Mouse (Mus musculus): ENCODE measurements at regions not wholly inside any gene's neighbourhood (a gene's known extent, or its start where the extent isn't known, plus 50 kb on each side); places are given as distances from the start of the nearest gene placed in this dataset.

DNA sequence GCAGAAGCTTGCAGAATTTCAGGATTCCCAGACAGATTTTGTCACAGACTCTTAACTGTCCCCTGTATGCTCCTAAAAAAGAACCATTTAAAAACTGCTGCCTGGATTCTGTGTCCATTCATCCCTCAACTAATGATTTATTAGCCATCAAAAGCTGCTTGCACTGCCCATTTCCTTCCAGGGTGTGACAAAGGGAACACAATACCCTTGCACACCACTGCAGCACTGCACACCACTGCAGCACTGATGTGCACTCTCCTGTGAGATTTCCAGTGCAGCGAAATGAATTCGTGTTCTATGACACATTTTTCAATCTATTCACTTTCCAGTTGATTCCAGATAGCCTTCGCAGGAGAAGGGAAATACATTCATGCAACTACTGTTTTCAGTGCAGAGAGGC, 555.0 kb upstream of the Adamts5 start:
- no peak for TF ChIP-seq CTCF (conservative IDR thresholded peaks at IDR 0.05; ENCODE audit: low read length)
- no peak for TF ChIP-seq NANOG (IDR thresholded peaks at IDR 0.05; ENCODE audit: borderline replicate concordance, low read length)
- no peak for TF ChIP-seq POU5F1 (IDR thresholded peaks at IDR 0.05; ENCODE audit: borderline replicate concordance, low read length)

All from E14TG2a.4 (cell line).